Mouse (Mus musculus): ENCODE measurements around the gene Hist1h1e. TPM values are rescaled to one million over a fixed set of nuclear protein-coding genes. Genes with fewer than 3 reads are reported as not detected.
A peak's percentile ranks its signal among the peaks of the same experiment; 100 is the strongest.
"Not testable (repeated sequence)": the region's sequence is repeated elsewhere in the genome, so short reads cannot be mapped to it uniquely, and the experiment has no call there.

Hist1h1e gene
- polyA plus RNA-seq, 1 experiment from 2014 or later, result 16.3 TPM

DNA sequence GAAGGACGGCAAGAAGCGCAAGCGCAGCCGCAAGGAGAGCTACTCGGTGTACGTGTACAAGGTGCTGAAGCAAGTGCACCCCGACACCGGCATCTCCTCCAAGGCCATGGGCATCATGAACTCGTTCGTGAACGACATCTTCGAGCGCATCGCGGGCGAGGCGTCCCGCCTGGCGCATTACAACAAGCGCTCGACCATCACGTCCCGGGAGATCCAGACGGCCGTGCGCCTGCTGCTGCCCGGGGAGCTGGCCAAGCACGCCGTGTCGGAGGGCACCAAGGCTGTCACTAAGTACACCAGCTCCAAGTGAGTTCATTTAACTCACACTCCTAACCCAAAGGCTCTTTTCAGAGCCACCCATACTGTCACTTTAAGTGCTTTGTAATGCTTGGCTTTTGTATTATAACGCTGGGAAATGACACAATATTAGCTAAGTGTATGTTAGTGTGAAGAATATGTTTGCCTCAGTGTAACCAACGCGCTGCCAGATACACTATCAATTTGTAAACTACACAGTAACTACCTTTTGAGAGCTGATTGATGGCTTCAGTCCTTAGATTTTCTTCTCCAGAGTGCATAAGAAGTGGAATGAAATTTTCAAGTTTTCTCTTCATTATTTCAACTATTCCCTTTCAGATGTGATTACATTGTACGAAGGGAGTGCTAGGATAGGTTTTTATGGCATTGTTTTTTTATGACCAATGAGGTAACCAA lies 50.7 kb downstream of the Hist1h1e start:
- WGBS, result under 1% methylated on average over 8 of the region's 34 CpGs
- peak; percentile 40 for DNase-seq (ENCODE audit: low spot score)

DNA sequence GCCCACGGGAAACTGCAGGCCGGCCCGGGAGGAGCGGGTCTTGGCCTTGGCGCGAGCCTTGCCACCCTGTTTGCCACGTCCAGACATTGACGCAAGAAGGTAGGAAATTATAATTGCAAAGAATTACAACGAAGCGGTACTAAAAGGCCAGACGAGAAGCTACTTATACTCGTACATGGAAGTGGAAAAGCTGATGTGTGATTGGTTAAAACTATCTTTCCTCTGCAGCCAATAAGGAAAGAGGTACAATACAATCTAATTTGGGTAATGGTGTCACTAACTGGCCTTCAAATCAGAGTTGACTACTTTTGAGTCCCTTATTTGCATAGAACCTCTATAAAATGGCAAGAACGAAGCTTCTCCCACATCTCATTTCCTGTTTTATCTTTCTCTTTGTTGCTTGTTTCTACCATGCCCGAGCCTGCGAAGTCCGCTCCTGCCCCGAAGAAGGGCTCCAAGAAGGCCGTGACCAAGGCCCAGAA lies 51.3 kb downstream of the Hist1h1e start, which contains the start of the genes Hist1h2ae and Hist1h2bg:
Hist1h2ae (minus strand) TSS at position 199 of the 482 bp plus-strand sequence.
Hist1h2bg (plus strand) TSS at position 375 of the 482 bp plus-strand sequence.
- 0% methylated on average over 18 of the region's 18 CpGs for WGBS
- ATAC-seq (ENCODE audit: insufficient read depth, low FRiP score, low TSS enrichment), result peak; percentile 88
- peak within 1 kb of the TSS; percentile 64 for H3K4me2 ChIP-seq (ENCODE audit: low read depth)
- peak; percentile 75 for DNase-seq (ENCODE audit: low spot score)
- peaks cover 6% of the 10 kb centered on the region for H3K4me1 ChIP-seq (ENCODE audit: control insufficient read depth, insufficient read depth, low read length)
- H3K27me3 ChIP-seq (ENCODE audit: control insufficient read depth, insufficient read depth, low read length), result no peaks in the 10 kb centered on the region
- peak within 1 kb of the TSS; percentile 77 for H3K9ac ChIP-seq (ENCODE audit: low read length)
- no peaks in the 10 kb centered on the region for H3K9me3 ChIP-seq (ENCODE audit: control insufficient read depth, low read length)
- H3K36me3 ChIP-seq (ENCODE audit: control insufficient read depth, insufficient read depth, low read length), result no peaks in the 10 kb centered on the region
- H3K4me3 ChIP-seq (ENCODE audit: low read depth, low read length), result peak within 1 kb of the TSS; percentile 45
- H3K27ac ChIP-seq (ENCODE audit: low read depth, low read length), result peak within 1 kb of the TSS; percentile 93

More for the DNA sequence above, 50.7 kb downstream of the Hist1h1e start:
- ATAC-seq (ENCODE audit: insufficient read depth, low FRiP score, low TSS enrichment), result peak; percentile 5
- Histone ChIP-seq H3K4me3 (ENCODE audit: low read depth, low read length) (peak overlapping the region; percentile 45), H3K4me2 (ENCODE audit: low read depth) (peak overlapping the region; percentile 64), H3K27ac (ENCODE audit: low read depth, low read length) (peak overlapping the region; percentile 93), H3K9ac (ENCODE audit: low read length) (peak overlapping the region; percentile 77)
- not testable (repeated sequence) for H3K27me3 ChIP-seq (ENCODE audit: control insufficient read depth, insufficient read depth, low read length); H3K36me3 ChIP-seq (ENCODE audit: control insufficient read depth, insufficient read depth, low read length); H3K4me1 ChIP-seq (ENCODE audit: control insufficient read depth, insufficient read depth, low read length); H3K9me3 ChIP-seq (ENCODE audit: control insufficient read depth, low read length)

Small RNA genes within 50 kb of the gene (microRNA-seq; reads per million reads assigned to microRNA genes)
- gene Gm44359 (not detected), gene Gm44394 (not detected)

Other genes with a start within 250 kb of the Hist1h1e start
- gene Abt1, start 198.7 kb downstream of the Hist1h1e start, polyA plus RNA-seq (2014; fragmentation: Nextera tagmentation; extraction: Ambion mirVana), result 13.3 and 13.7 TPM in 2 replicates
- gene Btn1a1, start 156.7 kb downstream of the Hist1h1e start, polyA plus RNA-seq (2014; fragmentation: Nextera tagmentation; extraction: Ambion mirVana), result 0.16 TPM in 1 of 2 replicates, not detected in the other
- gene Btn2a2, start 133.7 kb downstream of the Hist1h1e start, polyA plus RNA-seq (2014; fragmentation: Nextera tagmentation; extraction: Ambion mirVana), result 0.65 and 0.81 TPM in 2 replicates
- 3.4 and 6.8 TPM in 2 replicates for gene Hist1h4h, start 91.5 kb downstream of the Hist1h1e start, polyA plus RNA-seq (2014; fragmentation: Nextera tagmentation; extraction: Ambion mirVana)
- 1.6 and 2.1 TPM in 2 replicates for gene Hist1h2af, start 88.7 kb downstream of the Hist1h1e start, polyA plus RNA-seq (2014; fragmentation: Nextera tagmentation; extraction: Ambion mirVana)
- 3.3 and 4.3 TPM in 2 replicates for gene Hist1h3g, start 87.1 kb downstream of the Hist1h1e start, polyA plus RNA-seq (2014; fragmentation: Nextera tagmentation; extraction: Ambion mirVana)
- 0.82 and 1.3 TPM in 2 replicates for gene Hist1h2bh, start 79.2 kb downstream of the Hist1h1e start, polyA plus RNA-seq (2014; fragmentation: Nextera tagmentation; extraction: Ambion mirVana)
- gene Hist1h3f, start 78.5 kb downstream of the Hist1h1e start, polyA plus RNA-seq (2014; fragmentation: Nextera tagmentation; extraction: Ambion mirVana), result 0.51 and 1.4 TPM in 2 replicates
- 0.94 and 1.5 TPM in 2 replicates for gene Hist1h4f, start 70.9 kb downstream of the Hist1h1e start, polyA plus RNA-seq (2014; fragmentation: Nextera tagmentation; extraction: Ambion mirVana)
- 0.58 TPM in 2 replicates for gene Hist1h1d, start 69.3 kb downstream of the Hist1h1e start, polyA plus RNA-seq (2014; fragmentation: Nextera tagmentation; extraction: Ambion mirVana)
- 6.4 and 6.9 TPM in 2 replicates for gene Hist1h3e, start 60.2 kb downstream of the Hist1h1e start, polyA plus RNA-seq (2014; fragmentation: Nextera tagmentation; extraction: Ambion mirVana)
- 61.5 and 64.3 TPM in 2 replicates for gene Hist1h2ae, start 51.3 kb downstream of the Hist1h1e start, polyA plus RNA-seq (2014; fragmentation: Nextera tagmentation; extraction: Ambion mirVana)
- gene Hist1h2bg, start 51.2 kb downstream of the Hist1h1e start, polyA plus RNA-seq (2014; fragmentation: Nextera tagmentation; extraction: Ambion mirVana), result 6.9 and 10.2 TPM in 2 replicates
- gene Hist1h2bf, start 48.4 kb downstream of the Hist1h1e start, polyA plus RNA-seq (2014; fragmentation: Nextera tagmentation; extraction: Ambion mirVana), result 3.4 and 4.1 TPM in 2 replicates
- 0.90 and 4.0 TPM in 2 replicates for gene Hist1h2ad, start 48.2 kb downstream of the Hist1h1e start, polyA plus RNA-seq (2014; fragmentation: Nextera tagmentation; extraction: Ambion mirVana)
- gene Hist1h3d, start 46.8 kb downstream of the Hist1h1e start, polyA plus RNA-seq (2014; fragmentation: Nextera tagmentation; extraction: Ambion mirVana), result 8.1 and 10.4 TPM in 2 replicates
- gene Hist1h4d, start 41.0 kb downstream of the Hist1h1e start, polyA plus RNA-seq (2014; fragmentation: Nextera tagmentation; extraction: Ambion mirVana), result 89.4 and 91.9 TPM in 2 replicates
- 1.7 and 1.8 TPM in 2 replicates for gene Hist1h2be, start 1.4 kb downstream of the Hist1h1e start, polyA plus RNA-seq (2014; fragmentation: Nextera tagmentation; extraction: Ambion mirVana)
- 0.92 and 0.97 TPM in 2 replicates for gene Hist1h2ac, start 61.4 kb upstream of the Hist1h1e start, polyA plus RNA-seq (2014; fragmentation: Nextera tagmentation; extraction: Ambion mirVana)
- 21.3 and 22.2 TPM in 2 replicates for gene Hist1h2bc, start 61.6 kb upstream of the Hist1h1e start, polyA plus RNA-seq (2014; fragmentation: Nextera tagmentation; extraction: Ambion mirVana)
- not detected in 2 replicates for gene Hist1h1t, start 73.3 kb upstream of the Hist1h1e start, polyA plus RNA-seq (2014; fragmentation: Nextera tagmentation; extraction: Ambion mirVana)
- 4.1 and 5.2 TPM in 2 replicates for gene Hist1h4c, start 75.9 kb upstream of the Hist1h1e start, polyA plus RNA-seq (2014; fragmentation: Nextera tagmentation; extraction: Ambion mirVana)
- gene Hfe, start 88.3 kb upstream of the Hist1h1e start, polyA plus RNA-seq (2014; fragmentation: Nextera tagmentation; extraction: Ambion mirVana), result 3.2 and 3.3 TPM in 2 replicates
- 12.2 and 15.3 TPM in 2 replicates for gene Hist1h1c, start 116.2 kb upstream of the Hist1h1e start, polyA plus RNA-seq (2014; fragmentation: Nextera tagmentation; extraction: Ambion mirVana)
- 8.3 and 10.6 TPM in 2 replicates for gene Hist1h3c, start 123.0 kb upstream of the Hist1h1e start, polyA plus RNA-seq (2014; fragmentation: Nextera tagmentation; extraction: Ambion mirVana)
- gene Hist1h2bb, start 124.2 kb upstream of the Hist1h1e start, polyA plus RNA-seq (2014; fragmentation: Nextera tagmentation; extraction: Ambion mirVana), result 2.4 and 2.9 TPM in 2 replicates
- gene Hist1h2ab, start 128.6 kb upstream of the Hist1h1e start, polyA plus RNA-seq (2014; fragmentation: Nextera tagmentation; extraction: Ambion mirVana), result 33.1 and 47.3 TPM in 2 replicates
- gene Hist1h3b, start 129.7 kb upstream of the Hist1h1e start, polyA plus RNA-seq (2014; fragmentation: Nextera tagmentation; extraction: Ambion mirVana), result 6.2 and 8.4 TPM in 2 replicates
- gene Hist1h4b, start 134.5 kb upstream of the Hist1h1e start, polyA plus RNA-seq (2014; fragmentation: Nextera tagmentation; extraction: Ambion mirVana), result 4.3 and 9.0 TPM in 2 replicates
- gene Hist1h4a, start 138.7 kb upstream of the Hist1h1e start, polyA plus RNA-seq (2014; fragmentation: Nextera tagmentation; extraction: Ambion mirVana), result not detected in 2 replicates
- 2.3 and 4.3 TPM in 2 replicates for gene Hist1h3a, start 139.8 kb upstream of the Hist1h1e start, polyA plus RNA-seq (2014; fragmentation: Nextera tagmentation; extraction: Ambion mirVana)
- gene Hist1h1a, start 141.1 kb upstream of the Hist1h1e start, polyA plus RNA-seq (2014; fragmentation: Nextera tagmentation; extraction: Ambion mirVana), result 1.1 and 3.6 TPM in 2 replicates
- not detected in 2 replicates for gene Trim38, start 147.4 kb upstream of the Hist1h1e start, polyA plus RNA-seq (2014; fragmentation: Nextera tagmentation; extraction: Ambion mirVana)
- gene Slc17a2, start 184.4 kb upstream of the Hist1h1e start, polyA plus RNA-seq (2014; fragmentation: Nextera tagmentation; extraction: Ambion mirVana), result not detected in 2 replicates
- gene Slc17a3, start 216.9 kb upstream of the Hist1h1e start, polyA plus RNA-seq (2014; fragmentation: Nextera tagmentation; extraction: Ambion mirVana), result not detected in 2 replicates
- not detected in 2 replicates for gene Slc17a1, start 245.2 kb upstream of the Hist1h1e start, polyA plus RNA-seq (2014; fragmentation: Nextera tagmentation; extraction: Ambion mirVana)

All from neural tube, embryonic 11.5 days (tissue).